Mouse (Mus musculus) left cerebral cortex, postnatal 36 days (tissue): ENCODE results near the gene Gm3072. TPM values are rescaled to one million over a fixed set of nuclear protein-coding genes. Genes with fewer than 3 reads are reported as not detected.
"Not testable (repeated sequence)": the region's sequence is repeated elsewhere in the genome, so short reads cannot be mapped to it uniquely, and the experiment has no call there.

Experiments
- DNase-seq, 2 experiments: peaks; one replicate each; pipeline ENCODE4 v3.0.0; 2021 to 2022; ENCODE audit warnings: low spot score in 2 of 2, mixed read lengths in 1 of 2
- intact Hi-C: fragments of 180-260 bp; cut with DNase I; formaldehyde crosslinking; loops from one replicate; pipeline ENCODE4 v1.15.1; 2025
- total RNA-seq, 2 experiments: library from RNA; stranded (reverse); gene quantifications; 2 replicates each; pipeline ENCODE4 v1.2.3; 2021

The Gm3072 gene
- not detected for total RNA-seq

DNA sequence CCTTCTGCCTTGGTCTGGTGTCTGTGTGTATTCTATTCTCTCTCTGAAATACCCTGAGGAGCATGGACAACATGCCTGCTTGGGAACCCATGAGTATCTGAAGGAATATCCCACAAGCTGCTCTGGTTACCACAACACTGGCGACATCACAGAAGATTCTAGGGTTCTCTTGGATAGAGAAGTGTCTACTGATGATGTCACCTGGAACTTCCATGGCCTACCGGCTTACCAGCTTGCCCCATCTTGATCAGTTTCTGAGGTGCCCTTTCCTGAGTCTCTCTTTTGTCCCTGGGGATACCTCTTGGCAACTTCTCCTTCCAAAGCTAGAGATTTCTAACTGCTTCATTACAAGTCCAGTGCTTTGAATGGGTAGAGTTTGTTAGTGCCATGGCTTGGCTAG lies at the start of gene Gm3072:
TSS of gene Gm3072 (minus strand) at position 101 of the 400 bp plus-strand sequence.
- intact Hi-C loops, DNase-seq: not testable (repeated sequence)

DNA sequence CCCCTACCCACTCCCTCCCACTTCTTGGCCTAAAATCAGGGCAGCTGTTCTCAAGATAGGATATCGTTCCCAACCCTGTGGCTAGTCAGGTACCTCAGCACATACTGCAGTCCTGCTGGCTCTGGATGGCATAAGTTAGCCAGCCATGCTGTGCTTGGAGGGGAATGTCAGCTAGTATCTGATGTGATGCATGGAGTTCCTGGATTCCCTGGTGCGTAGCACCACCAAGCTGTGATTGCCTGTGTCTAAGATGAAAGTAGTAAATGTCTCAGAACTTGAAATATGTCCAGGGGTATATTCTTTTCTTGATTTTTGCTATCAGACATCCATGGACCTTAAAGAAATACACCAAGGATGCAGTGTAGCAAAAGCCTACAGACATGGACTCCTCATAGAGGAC lies 23.8 kb upstream of the Gm3072 start:
- intact Hi-C loops = not testable (repeated sequence)
- peak; percentile 8 for DNase-seq

DNA sequence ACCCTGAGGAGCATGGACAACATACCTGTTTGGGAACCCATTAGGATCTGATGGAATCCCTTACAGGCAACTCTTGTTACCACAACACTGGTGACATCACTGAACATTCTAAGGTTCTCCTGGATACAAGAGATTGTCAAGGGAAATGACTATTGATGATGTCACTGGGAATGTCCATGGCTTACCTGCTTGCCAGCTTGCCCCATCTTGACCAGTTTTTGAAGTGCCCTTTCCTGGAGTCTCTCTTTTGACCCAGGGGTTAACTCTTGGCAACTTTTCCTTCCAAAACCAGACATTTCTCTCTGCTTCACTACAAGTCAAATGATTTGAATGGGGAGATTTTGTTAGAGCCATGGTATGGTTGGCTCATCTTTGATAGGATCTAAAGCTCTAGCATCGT lies 22.0 kb upstream of the Gm3072 start, which contains the start of gene Gm3676:
TSS of gene Gm3676 (minus strand) at position 101 of the 400 bp plus-strand sequence.
- intact Hi-C loops, DNase-seq: not testable (repeated sequence)

DNA sequence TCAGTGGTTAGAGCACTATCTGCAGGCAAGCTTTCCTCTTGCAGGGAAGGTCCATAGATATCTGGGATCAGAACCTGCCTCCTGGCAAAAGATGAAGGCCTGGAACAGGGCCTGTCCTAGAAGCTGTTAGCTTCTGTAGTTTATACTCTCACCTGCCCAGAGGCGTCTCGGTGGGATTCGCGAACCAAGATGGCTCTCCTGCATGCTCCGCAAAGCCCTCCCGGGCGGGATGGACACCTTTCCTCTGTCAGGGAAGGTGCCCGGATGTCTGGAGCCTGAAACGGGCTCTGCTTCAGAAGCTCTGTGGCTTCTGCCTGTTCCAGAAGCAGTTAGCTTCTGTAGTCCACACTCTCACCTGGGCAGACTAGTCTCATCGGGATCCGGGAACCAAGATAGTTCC lies 5.7 kb upstream of the Gm3072 start:
- intact Hi-C loops, DNase-seq: not testable (repeated sequence)

DNA sequence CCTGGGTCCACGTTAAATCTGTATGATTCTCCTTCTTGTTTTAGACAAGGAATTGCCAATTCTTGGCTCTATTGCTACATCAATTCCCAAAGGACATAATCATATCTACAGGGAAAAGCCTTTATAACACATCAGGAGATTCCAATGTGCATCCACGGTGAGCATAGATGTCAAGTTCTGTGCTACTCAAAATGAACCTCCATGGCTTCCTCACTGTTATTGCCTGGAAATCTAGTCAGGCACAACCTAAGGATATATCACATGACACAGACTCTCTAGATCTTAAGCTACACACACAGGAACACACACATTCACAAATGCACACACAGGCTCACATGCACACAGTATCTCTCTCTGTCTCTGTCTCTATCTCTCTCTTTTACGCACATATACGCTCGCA lies 1.9 kb downstream of the Gm3072 start:
- DNase-seq, intact Hi-C loops: not testable (repeated sequence)

DNA sequence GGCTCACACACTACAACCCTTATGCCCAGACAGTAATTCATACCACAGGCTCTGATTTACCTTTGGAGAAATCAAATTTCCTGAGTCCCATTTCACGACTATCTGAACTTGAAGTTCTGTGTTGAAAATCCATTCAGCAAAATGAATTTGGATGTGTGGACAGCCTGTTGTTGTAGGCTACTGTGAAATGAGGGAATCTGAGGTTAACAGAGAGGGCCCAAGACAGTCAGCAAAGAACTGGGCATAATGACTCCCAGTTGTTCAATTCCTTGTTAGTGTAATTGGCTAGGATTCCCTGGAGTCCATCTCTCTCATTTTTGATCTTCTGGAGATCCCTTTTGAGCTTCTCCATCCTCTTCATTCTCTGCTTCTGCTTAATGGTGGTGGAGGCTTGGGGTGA lies 13.7 kb downstream of the Gm3072 start:
- intact Hi-C loops, DNase-seq: not testable (repeated sequence)

DNA sequence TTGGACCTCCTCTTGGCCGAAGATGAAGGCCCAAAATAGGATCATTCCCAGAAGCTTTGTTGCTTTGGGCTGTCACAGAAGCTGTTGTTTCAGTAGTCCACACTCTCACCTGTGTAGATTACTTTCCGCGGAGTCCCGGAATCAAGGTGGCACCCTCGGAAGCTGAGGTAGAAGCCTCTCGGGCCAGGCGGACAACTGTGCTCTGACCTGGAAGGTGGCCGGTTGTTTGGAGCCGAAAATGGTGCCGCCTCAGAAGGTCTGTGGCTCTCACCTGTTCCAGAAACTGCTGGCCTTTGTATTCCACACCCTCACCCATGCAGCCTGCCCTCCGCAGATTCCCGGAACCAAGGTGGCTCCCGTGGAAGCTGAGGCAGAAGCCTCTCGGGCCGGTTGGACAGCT lies 23.5 kb downstream of the Gm3072 start:
- intact Hi-C loops, DNase-seq: not testable (repeated sequence)

GRCm38 (mm10) chr14:41586346-41586745 lies 38.1 kb downstream of the Gm3072 start:
- intact Hi-C loops, DNase-seq: not testable (repeated sequence)

DNA sequence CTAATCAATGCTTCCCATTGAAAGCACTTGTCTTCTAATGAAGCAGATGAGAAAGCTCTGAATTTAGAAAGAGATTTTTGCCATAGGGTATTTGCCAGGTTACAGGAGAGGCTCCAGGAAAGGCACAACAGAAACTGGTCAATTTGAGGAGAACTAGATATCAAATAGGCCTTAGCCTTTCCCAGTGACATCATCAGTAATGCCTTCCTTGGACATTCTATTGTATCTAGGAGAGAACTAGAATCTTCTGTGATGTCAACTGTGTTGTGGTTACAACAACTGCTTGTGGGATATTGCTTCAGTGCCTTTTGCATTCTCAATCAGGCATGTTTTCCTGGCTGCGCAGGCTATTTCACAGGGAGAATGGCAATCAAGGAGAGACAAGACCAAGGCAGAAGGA lies 51.5 kb downstream of the Gm3072 start, which contains the start of gene 1700049E17Rik2:
TSS of gene 1700049E17Rik2 (plus strand) at position 301 of the 400 bp plus-strand sequence.
- DNase-seq, intact Hi-C loops: not testable (repeated sequence)

Other genes starting within 250 kb of the Gm3072 start
- gene Gm7945, start 238.2 kb downstream of the Gm3072 start, total RNA-seq = not detected
- not detected for gene Gm6482, start 216.3 kb downstream of the Gm3072 start, total RNA-seq
- gene Gm7954, start 171.1 kb downstream of the Gm3072 start, total RNA-seq = not detected
- not detected for gene Gm3486, start 135.1 kb downstream of the Gm3072 start, total RNA-seq
- gene Gm7970, start 69.0 kb downstream of the Gm3072 start, total RNA-seq = not detected
- not detected for gene 1700049E17Rik2, start 51.4 kb downstream of the Gm3072 start, total RNA-seq
- gene Gm3676, start 21.9 kb upstream of the Gm3072 start, total RNA-seq = not detected
- not detected for gene Gm8068, start 77.3 kb upstream of the Gm3072 start, total RNA-seq
- gene Gm7929, start 126.0 kb upstream of the Gm3072 start, total RNA-seq = not detected
- not detected for gene Gm47189, start 147.8 kb upstream of the Gm3072 start, total RNA-seq